Mouse (Mus musculus) kidney, postnatal 0 days (tissue): Measurements from ENCODE around the gene Cdyl. TPM values are rescaled to one million over a fixed set of nuclear protein-coding genes. Genes with fewer than 3 reads are reported as not detected.

Experiments used
- ATAC-seq: fragments of 200-750 bp; cut with Nextera tagmentation; replicated peaks from 2 replicates; pipeline ENCODE4 v1.8.0; 2017; ENCODE audit warnings: low read depth, moderate number of reproducible peaks, moderate TSS enrichment, moderate library complexity; ENCODE audit not compliant: low FRiP score
- DNase-seq: peaks from one replicate; pipeline ENCODE4 v3.0.0-alpha.2; 2016; ENCODE audit warnings: low spot score
- H3K27ac ChIP-seq: fragments of 300-500 bp; sonication (generic); 2 replicates; pipeline ENCODE4 v1.5.1; 2014; ENCODE audit warnings: mild to moderate bottlenecking
- H3K27me3 ChIP-seq: fragments of 300-500 bp; sonication (generic); 2 replicates; pipeline ENCODE4 v1.6.1; 2014; ENCODE audit warnings: low read length, mixed read lengths; ENCODE audit not compliant: insufficient read depth
- H3K36me3 ChIP-seq: fragments of 300-500 bp; sonication (generic); 2 replicates; pipeline ENCODE4 v1.6.1; 2014; ENCODE audit warnings: low read length, mixed read lengths; ENCODE audit not compliant: insufficient read depth
- H3K4me1 ChIP-seq: fragments of 300-500 bp; sonication (generic); replicated peaks from 2 replicates; pipeline ENCODE4 v1.6.1; 2014; ENCODE audit warnings: antibody characterized with exemption, low read length, mixed read lengths; ENCODE audit not compliant: insufficient read depth
- H3K4me2 ChIP-seq: fragments of 300-500 bp; sonication (generic); 2 replicates; pipeline ENCODE4 v1.6.1; 2014; ENCODE audit warnings: mild to moderate bottlenecking, low read length, moderate library complexity, mixed read lengths
- H3K4me3 ChIP-seq: fragments of 300-500 bp; sonication (generic); replicated peaks from 2 replicates; pipeline ENCODE4 v1.5.1; 2014; ENCODE audit warnings: low read depth, low read length
- H3K9ac ChIP-seq: fragments of 300-500 bp; sonication (generic); 2 replicates; pipeline ENCODE4 v1.6.1; 2014; ENCODE audit warnings: low read depth, low read length
- H3K9me3 ChIP-seq: fragments of 300-500 bp; sonication (generic); replicated peaks from 2 replicates; pipeline ENCODE4 v1.6.1; 2016; ENCODE audit warnings: low read length, inconsistent platforms, mixed read lengths
- CTCF ChIP-seq: IDR thresholded peaks from 2 replicates; pipeline ENCODE4 v1.5.1; 2016; ENCODE audit warnings: antibody characterized with exemption, low read depth, mild to moderate bottlenecking, moderate library complexity
- WGBS: fragments of 180-500 bp; shearing (Covaris S2); extraction: QIAGEN DNeasy Blood & Tissue Kit; methylation state at CpG from one replicate; pipeline ENCODE4 v1.1.7; 2014; 5-methylcytosine and 5-hydroxymethylcytosine counted together
- polyA plus RNA-seq: library from polyadenylated mRNA; unstranded; fragments of >200 nt; fragmentation: Nextera tagmentation; extraction: Ambion mirVana; gene quantifications from 2 replicates; pipeline ENCODE4 v1.2.1, GENCODE M21; 2015

Gene Cdyl
- polyA plus RNA-seq, 1 experiment from 2014 or later: 10.2 TPM

- 66% methylated on average over 3 of the region's 3 CpGs for WGBS
- TF ChIP-seq CTCF: no peak
- Histone ChIP-seq H3K4me3 (no peak overlapping the region), H3K9ac (no peak overlapping the region), H3K27ac (no peak overlapping the region), H3K36me3 (no peaks in the 10 kb centered on the region), H3K4me1 (0 out of 2 replicates have a peak, but pooled peaks cover 5% of the 10 kb centered on the region), H3K27me3 (no peaks in the 10 kb centered on the region), H3K4me2 (no peak overlapping the region), H3K9me3 (no peaks in the 10 kb centered on the region)
- DNase-seq (no peak), ATAC-seq (no peak)
Observed at GRCm38 (mm10) chr13:35780714-35781113, 121.1 kb downstream of the Cdyl start.

GRCm38 (mm10) chr13:35781755-35782154 is 122.1 kb downstream of the Cdyl start:
- Histone ChIP-seq H3K36me3 (no peaks in the 10 kb centered on the region), H3K4me1 (0 out of 2 replicates have a peak, but pooled peaks cover 5% of the 10 kb centered on the region), H3K27ac (no peak overlapping the region), H3K4me2 (no peak overlapping the region), H3K9me3 (no peaks in the 10 kb centered on the region), H3K9ac (no peak overlapping the region), H3K4me3 (no peak overlapping the region), H3K27me3 (no peaks in the 10 kb centered on the region)
- no peak for ATAC-seq
- no peak for DNase-seq
- no peak for TF ChIP-seq CTCF
- WGBS: 72% methylated on average over 3 of the region's 3 CpGs

GRCm38 (mm10) chr13:35782949-35783348 is 123.3 kb downstream of the Cdyl start:
- no peaks in the 10 kb centered on the region for H3K27me3 ChIP-seq
- no peaks in the 10 kb centered on the region for H3K9me3 ChIP-seq
- no peak overlapping the region for H3K27ac ChIP-seq
- 0 out of 2 replicates have a peak, but pooled peaks cover 5% of the 10 kb centered on the region for H3K4me1 ChIP-seq
- H3K9ac ChIP-seq: no peak overlapping the region
- DNase-seq: peak; percentile 86
- WGBS: 37% methylated on average over 2 of the region's 2 CpGs
- H3K4me2 ChIP-seq: no peak overlapping the region
- H3K4me3 ChIP-seq: no peak overlapping the region
- ATAC-seq: peak; percentile 57; the same call in 1 of the 2 replicates
- TF ChIP-seq CTCF: peak; percentile 81
- H3K36me3 ChIP-seq: no peaks in the 10 kb centered on the region

GRCm38 (mm10) chr13:35783576-35783975 is 123.9 kb downstream of the Cdyl start:
- Histone ChIP-seq H3K9ac (no peak overlapping the region), H3K4me2 (no peak overlapping the region), H3K27ac (no peak overlapping the region), H3K27me3 (no peaks in the 10 kb centered on the region), H3K4me1 (0 out of 2 replicates have a peak, but pooled peaks cover 5% of the 10 kb centered on the region), H3K4me3 (no peak overlapping the region), H3K36me3 (no peaks in the 10 kb centered on the region), H3K9me3 (no peaks in the 10 kb centered on the region)
- no peak for TF ChIP-seq CTCF
- ATAC-seq (no peak), DNase-seq (no peak)
- WGBS: 61% methylated on average over 6 of the region's 6 CpGs

- 0 out of 2 replicates have a peak, but pooled peaks cover 5% of the 10 kb centered on the region for H3K4me1 ChIP-seq
- no peak for DNase-seq
- H3K4me3 ChIP-seq: no peak overlapping the region
- no peak overlapping the region for H3K27ac ChIP-seq
- no peaks in the 10 kb centered on the region for H3K27me3 ChIP-seq
- H3K9ac ChIP-seq: no peak overlapping the region
- no peak overlapping the region for H3K4me2 ChIP-seq
- no peaks in the 10 kb centered on the region for H3K9me3 ChIP-seq
- H3K36me3 ChIP-seq: no peaks in the 10 kb centered on the region
- TF ChIP-seq CTCF: no peak
- ATAC-seq: no peak
- 82% methylated on average over 4 of the region's 4 CpGs for WGBS
Observed at GRCm38 (mm10) chr13:35784281-35784680, 124.6 kb downstream of the Cdyl start.

- ATAC-seq (no peak), DNase-seq (peak; percentile 53)
- no peak for TF ChIP-seq CTCF
- WGBS: 46% methylated on average over 5 of the region's 5 CpGs
- Histone ChIP-seq H3K4me3 (no peak overlapping the region), H3K27ac (no peak overlapping the region), H3K27me3 (no peaks in the 10 kb centered on the region), H3K36me3 (no peaks in the 10 kb centered on the region), H3K9ac (no peak overlapping the region), H3K9me3 (no peaks in the 10 kb centered on the region), H3K4me1 (0 out of 2 replicates have a peak, but pooled peaks cover 5% of the 10 kb centered on the region), H3K4me2 (no peak overlapping the region)
Observed at GRCm38 (mm10) chr13:35785330-35785939, 125.8 kb downstream of the Cdyl start.
